Mouse (Mus musculus): ENCODE measurements around the gene Mycn.
A peak's percentile ranks its signal among the peaks of the same experiment; 100 is the strongest.

The Mycn gene

GRCm38 (mm10) chr12:12924446-12924845 lies 17.3 kb downstream of the Mycn start:
- DNase-seq (ENCODE audit: low read depth, low spot score): no peak

GRCm38 (mm10) chr12:12920166-12921157 lies 21.3 kb downstream of the Mycn start:
- DNase-seq (ENCODE audit: low read depth, low spot score): no peak

GRCm38 (mm10) chr12:12916298-12916697 lies 25.4 kb downstream of the Mycn start:
- DNase-seq (ENCODE audit: low read depth, low spot score): no peak

GRCm38 (mm10) chr12:12910356-12910979 lies 31.2 kb downstream of the Mycn start:
- no peak for DNase-seq (ENCODE audit: low read depth, low spot score)

GRCm38 (mm10) chr12:12909631-12910277 lies 32.0 kb downstream of the Mycn start:
- no peak for DNase-seq (ENCODE audit: low read depth, low spot score)

GRCm38 (mm10) chr12:12906771-12907170 lies 34.9 kb downstream of the Mycn start:
- DNase-seq (ENCODE audit: low read depth, low spot score): no peak

- DNase-seq (ENCODE audit: low read depth, low spot score): no peak
Measured at GRCm38 (mm10) chr12:12906321-12906720, 35.4 kb downstream of the Mycn start.

- no peak for DNase-seq (ENCODE audit: low read depth, low spot score)
Measured at GRCm38 (mm10) chr12:12905117-12905516, 36.6 kb downstream of the Mycn start.

- DNase-seq (ENCODE audit: low read depth, low spot score): peak; percentile 61
Measured at GRCm38 (mm10) chr12:12904512-12904953, 37.2 kb downstream of the Mycn start.

- DNase-seq (ENCODE audit: low read depth, low spot score): peak; percentile 13
Measured at GRCm38 (mm10) chr12:12904086-12904485, 37.6 kb downstream of the Mycn start.

GRCm38 (mm10) chr12:12902403-12902802 lies 39.3 kb downstream of the Mycn start:
- no peak for DNase-seq (ENCODE audit: low read depth, low spot score)

GRCm38 (mm10) chr12:12898356-12899126 lies 43.2 kb downstream of the Mycn start:
- no peak for DNase-seq (ENCODE audit: low read depth, low spot score)

- no peak for DNase-seq (ENCODE audit: low read depth, low spot score)
Measured at GRCm38 (mm10) chr12:12893986-12894385, 47.7 kb downstream of the Mycn start.

- DNase-seq (ENCODE audit: low read depth, low spot score): no peak
Measured at GRCm38 (mm10) chr12:12886191-12886889, 55.4 kb downstream of the Mycn start.
